Mouse (Mus musculus): Measurements from ENCODE around the gene Dock1.

GRCm38 (mm10) chr7:134677852-134678251 is 7.4 kb downstream of the Dock1 start:
- TF ChIP-seq EP300 (IDR thresholded peaks at IDR 0.05) = no peak
- TF ChIP-seq CTCF (IDR thresholded peaks at IDR 0.05) = no peak

Data from lung, postnatal 0 days (tissue).